In the genomic region with DNA sequence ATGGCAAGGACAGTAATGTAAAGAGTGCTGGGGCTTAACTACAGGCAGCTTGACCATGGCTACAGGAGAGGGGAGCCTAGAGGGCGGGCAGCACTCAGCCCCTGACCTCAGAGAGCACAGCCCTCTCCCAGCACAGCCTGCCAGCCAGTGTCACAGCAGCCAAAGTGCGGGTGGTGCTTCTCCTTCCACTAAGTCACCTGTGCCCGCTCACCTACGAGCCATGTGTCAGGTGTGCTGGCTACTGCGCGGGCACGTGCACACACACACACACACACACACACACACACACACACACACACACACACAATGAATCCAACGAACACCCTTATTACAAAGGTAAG, we compare ENCODE assay signal across 25 mouse cellular contexts.
"Had no signal": no experiment of that assay in that cellular context is flagged by ENCODE, and none has a peak within 500 bp of the region (broad histone marks: within the 10 kb centered on the region; RNA-seq: fewer than 3 reads in every experiment).

No protein-coding gene starts in this region.

- H3K4me1 ChIP-seq: hindbrain, embryonic 10.5 days; hindbrain, embryonic 12.5 days; hindbrain, embryonic 15.5 days; limb, embryonic 13.5 days had no signal

- H3K27ac ChIP-seq: gastrocnemius, adult 2 months; heart, adult 2 months; heart, embryonic 10.5 days; hindbrain, embryonic 10.5 days; hindbrain, embryonic 12.5 days; hindbrain, embryonic 15.5 days; hindbrain, postnatal 0 days; kidney, embryonic 15.5 days; kidney, postnatal 0 days; limb, embryonic 13.5 days had no signal

- DNase-seq: gastrocnemius, adult 2 months; gastrocnemius, postnatal 10 days; gastrocnemius, postnatal 25 days; heart, adult 2 months; heart, postnatal 10 days; heart, postnatal 4 days; kidney, adult 11 months; kidney, adult 2 months; kidney, adult 9 months; kidney, postnatal 14 days; kidney, postnatal 36 days; layer of hippocampus, adult 9-11 months; layer of hippocampus, postnatal 36 days; left cerebral cortex, postnatal 4 days had no signal

- ATAC-seq: forebrain, embryonic 16.5 days; hindbrain, postnatal 0 days; intestine, embryonic 16.5 days had no signal

- H3K9me3 ChIP-seq: heart, embryonic 10.5 days; heart, embryonic 12.5 days; hindbrain, embryonic 10.5 days; hindbrain, embryonic 12.5 days; hindbrain, embryonic 15.5 days; kidney, embryonic 15.5 days; limb, embryonic 13.5 days had no signal

- H3K27me3 ChIP-seq: heart, embryonic 12.5 days; hindbrain, embryonic 12.5 days; hindbrain, embryonic 15.5 days; kidney, embryonic 15.5 days; limb, embryonic 13.5 days had no signal

- H3K4me3 ChIP-seq: gastrocnemius, adult 2 months; heart, adult 2 months; heart, embryonic 10.5 days; heart, embryonic 12.5 days; hindbrain, embryonic 10.5 days; hindbrain, embryonic 12.5 days; hindbrain, embryonic 15.5 days; kidney, embryonic 15.5 days; limb, embryonic 13.5 days had no signal

- H3K4me2 ChIP-seq: heart, embryonic 12.5 days; hindbrain, embryonic 12.5 days; hindbrain, embryonic 15.5 days; kidney, embryonic 15.5 days; limb, embryonic 13.5 days had no signal

- H3K9ac ChIP-seq: heart, embryonic 12.5 days; hindbrain, embryonic 12.5 days; hindbrain, embryonic 15.5 days; kidney, embryonic 15.5 days; limb, embryonic 13.5 days had no signal
